ENCODE assay signal across 16 mouse cellular contexts in the genomic region with DNA sequence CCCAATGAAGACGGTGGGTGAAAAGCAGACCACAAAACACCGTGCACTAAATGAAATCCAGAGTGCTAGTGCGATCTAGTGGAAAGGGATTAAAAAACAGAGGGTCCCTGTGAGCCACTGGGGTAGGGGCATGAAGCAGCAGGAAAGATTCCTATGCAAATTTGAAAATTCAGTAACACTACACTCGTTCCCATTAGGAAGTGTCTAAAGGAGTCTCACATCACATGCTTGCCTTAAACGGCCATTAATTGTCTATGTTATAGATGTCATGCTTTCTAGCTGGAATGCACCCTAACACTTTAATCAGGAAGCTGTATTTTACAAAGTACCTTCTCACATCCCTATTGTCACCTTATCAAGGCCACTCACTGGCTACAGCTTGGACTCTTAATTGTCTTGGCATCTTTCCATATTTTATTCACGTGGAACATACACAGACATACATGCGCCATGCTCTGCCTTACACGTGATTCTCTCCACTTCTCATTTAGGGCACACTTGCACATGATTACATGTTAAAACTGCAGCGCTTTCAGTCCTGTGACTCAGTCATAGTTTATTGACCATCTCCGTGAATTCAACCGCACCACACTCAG. TPM values are rescaled to one million over a fixed set of nuclear protein-coding genes. Genes with fewer than 3 reads are reported as not detected.
A peak's percentile ranks its signal among the peaks of the same experiment; 100 is the strongest.
DNase-seq lines count a peak whose midpoint lies in the region; ATAC-seq and TF ChIP-seq lines count a peak whose summit lies in the region.
"Had no signal": no experiment of that assay in that cellular context is flagged by ENCODE, and none has a peak within 500 bp of the region (broad histone marks: within the 10 kb centered on the region; RNA-seq: fewer than 3 reads in every experiment).

No protein-coding gene starts in this region.

- no peak for ATAC-seq in heart, embryonic 13.5 days (ENCODE audit: extremely low read depth, insufficient number of reproducible peaks, low FRiP score, low TSS enrichment)
- ATAC-seq in forebrain, embryonic 12.5 days (ENCODE audit: low FRiP score): peak; percentile 21; the same call in 1 of the 2 replicates
- ATAC-seq in neural tube, embryonic 11.5 days (ENCODE audit: insufficient read depth, low FRiP score, low TSS enrichment): peak; percentile 21; the same call in 1 of the 2 replicates
- no peak for ATAC-seq in CD4-positive, CD25-positive, alpha-beta regulatory T cell, adult 4 months
- ATAC-seq in kidney, embryonic 15.5 days (replicated peaks; ENCODE audit: low FRiP score): no peak

- no peak for DNase-seq in heart, adult 9 months (ENCODE audit: low spot score in 2 of 2)
- no peak for DNase-seq in limb, embryonic 10.5 days (ENCODE audit: low spot score)
- no peak for DNase-seq in neural tube, embryonic 11.5 days (ENCODE audit: low spot score)
- DNase-seq in thymus, adult 2 months: no peak
- DNase-seq: B cell, adult 2 months; cerebellum, postnatal 25 days; kidney, adult 2 months; lung, postnatal 4 days; right cerebral cortex, adult 18-20 months; thymus, postnatal 4 days had no signal

- TF ChIP-seq CTCF in thymus, adult 2 months (IDR thresholded peaks at IDR 0.05; ENCODE audit: borderline replicate concordance, control insufficient read depth, extremely low read depth, insufficient read depth, low read length, poor library complexity): no peak

- H3K36me3 ChIP-seq in heart, embryonic 13.5 days: no peaks in the 10 kb centered on the region
- no peaks in the 10 kb centered on the region for H3K36me3 ChIP-seq in forebrain, embryonic 12.5 days (replicated peaks)
- peaks cover 2% of the 10 kb centered on the region; the same call in 1 of the 2 replicates for H3K36me3 ChIP-seq in limb, embryonic 10.5 days
- no peaks in the 10 kb centered on the region for H3K36me3 ChIP-seq in neural tube, embryonic 11.5 days (ENCODE audit: control insufficient read depth, insufficient read depth, low read length)
- H3K36me3 ChIP-seq in thymus, adult 2 months (ENCODE audit: control insufficient read depth, insufficient read depth, low read length): no peaks in the 10 kb centered on the region
- H3K36me3 ChIP-seq in kidney, embryonic 15.5 days: no peaks in the 10 kb centered on the region
- H3K36me3 ChIP-seq: liver, embryonic 15.5 days had no signal

- H3K4me3 ChIP-seq in heart, embryonic 13.5 days: no peak overlapping the region
- no peak overlapping the region for H3K4me3 ChIP-seq in forebrain, embryonic 12.5 days (replicated peaks)
- H3K4me3 ChIP-seq in limb, embryonic 10.5 days: no peak overlapping the region
- no peak overlapping the region for H3K4me3 ChIP-seq in neural tube, embryonic 11.5 days (ENCODE audit: low read depth, low read length)
- no peak overlapping the region for H3K4me3 ChIP-seq in thymus, adult 2 months (ENCODE audit: control insufficient read depth, insufficient read depth, low read length)
- H3K4me3 ChIP-seq in kidney, embryonic 15.5 days (replicated peaks): no peak overlapping the region
- H3K4me3 ChIP-seq: liver, embryonic 15.5 days; myocyte had no signal

- no peak for TF ChIP-seq POLR2A in thymus, adult 2 months (IDR thresholded peaks at IDR 0.05; ENCODE audit: control insufficient read depth, extremely low read depth, insufficient read depth, low read length, poor library complexity)

- 38% methylated on average over 11 of the region's 11 CpGs for WGBS in heart, embryonic 13.5 days
- 16% methylated on average over 11 of the region's 11 CpGs for WGBS in forebrain, embryonic 12.5 days
- 45% methylated on average over 11 of the region's 11 CpGs for WGBS in limb, embryonic 10.5 days
- 34% methylated on average over 11 of the region's 11 CpGs for WGBS in neural tube, embryonic 11.5 days
- WGBS in thymus, adult 2 months: 88% methylated on average over 11 of the region's 11 CpGs
- WGBS in kidney, embryonic 15.5 days: 47% methylated on average over 11 of the region's 11 CpGs

- H3K9me3 ChIP-seq in heart, embryonic 13.5 days: no peaks in the 10 kb centered on the region
- no peaks in the 10 kb centered on the region for H3K9me3 ChIP-seq in forebrain, embryonic 12.5 days
- H3K9me3 ChIP-seq in limb, embryonic 10.5 days (replicated peaks): no peaks in the 10 kb centered on the region
- H3K9me3 ChIP-seq in neural tube, embryonic 11.5 days (ENCODE audit: control insufficient read depth, low read length): no peaks in the 10 kb centered on the region
- H3K9me3 ChIP-seq in kidney, embryonic 15.5 days (replicated peaks): no peaks in the 10 kb centered on the region
- H3K9me3 ChIP-seq: liver, embryonic 15.5 days had no signal

- no peak overlapping the region for H3K27ac ChIP-seq in heart, embryonic 13.5 days (replicated peaks)
- H3K27ac ChIP-seq in forebrain, embryonic 12.5 days: no peak overlapping the region
- peak overlapping the region; percentile 50; the same call in 1 of the 2 replicates for H3K27ac ChIP-seq in limb, embryonic 10.5 days
- no peak overlapping the region for H3K27ac ChIP-seq in neural tube, embryonic 11.5 days (ENCODE audit: low read depth, low read length)
- H3K27ac ChIP-seq in thymus, adult 2 months (ENCODE audit: control insufficient read depth, insufficient read depth, low read length): no peak overlapping the region
- H3K27ac ChIP-seq in kidney, embryonic 15.5 days: no peak overlapping the region
- H3K27ac ChIP-seq: liver, embryonic 15.5 days had no signal

- 0 out of 2 replicates have a peak, but pooled peaks cover 3% of the 10 kb centered on the region for H3K27me3 ChIP-seq in heart, embryonic 13.5 days (replicated peaks)
- peaks cover 7% of the 10 kb centered on the region; the same call in 1 of the 2 replicates for H3K27me3 ChIP-seq in forebrain, embryonic 12.5 days
- no peaks in the 10 kb centered on the region for H3K27me3 ChIP-seq in limb, embryonic 10.5 days (ENCODE audit: low read depth, poor library complexity, severe bottlenecking)
- no peaks in the 10 kb centered on the region for H3K27me3 ChIP-seq in neural tube, embryonic 11.5 days (ENCODE audit: control insufficient read depth, insufficient read depth, low read length)
- H3K27me3 ChIP-seq in thymus, adult 2 months (ENCODE audit: control insufficient read depth, insufficient read depth, low read length): no peaks in the 10 kb centered on the region
- H3K27me3 ChIP-seq in kidney, embryonic 15.5 days: 0 out of 2 replicates have a peak, but pooled peaks cover 5% of the 10 kb centered on the region
- H3K27me3 ChIP-seq: liver, embryonic 15.5 days had no signal

- H3K4me2 ChIP-seq in heart, embryonic 13.5 days: peak overlapping the region; percentile 35
- H3K4me2 ChIP-seq in forebrain, embryonic 12.5 days: peak overlapping the region; percentile 23
- no peak overlapping the region; the same call in 1 of the 2 replicates for H3K4me2 ChIP-seq in neural tube, embryonic 11.5 days (ENCODE audit: low read depth)
- no peak overlapping the region for H3K4me2 ChIP-seq in kidney, embryonic 15.5 days
- H3K4me2 ChIP-seq: liver, embryonic 15.5 days had no signal

- H3K4me1 ChIP-seq in heart, embryonic 13.5 days: peaks cover 60% of the 10 kb centered on the region
- peaks cover 47% of the 10 kb centered on the region for H3K4me1 ChIP-seq in forebrain, embryonic 12.5 days
- H3K4me1 ChIP-seq in limb, embryonic 10.5 days: peaks cover 53% of the 10 kb centered on the region
- H3K4me1 ChIP-seq in neural tube, embryonic 11.5 days (ENCODE audit: control insufficient read depth, insufficient read depth, low read length): peaks cover 18% of the 10 kb centered on the region
- no peaks in the 10 kb centered on the region for H3K4me1 ChIP-seq in thymus, adult 2 months (replicated peaks; ENCODE audit: control insufficient read depth, insufficient read depth, low read length)
- H3K4me1 ChIP-seq in kidney, embryonic 15.5 days: peaks cover 12% of the 10 kb centered on the region
- H3K4me1 ChIP-seq: liver, embryonic 15.5 days had no signal

- H3K9ac ChIP-seq in heart, embryonic 13.5 days: no peak overlapping the region
- no peak overlapping the region for H3K9ac ChIP-seq in forebrain, embryonic 12.5 days
- no peak overlapping the region for H3K9ac ChIP-seq in neural tube, embryonic 11.5 days (ENCODE audit: low read length)
- no peak overlapping the region for H3K9ac ChIP-seq in kidney, embryonic 15.5 days
- H3K9ac ChIP-seq: liver, embryonic 15.5 days had no signal

RNA-seq across cellular contexts. Expression of gene Sgce, which starts 8.9 kb away (rescaled TPM):
- polyA plus RNA-seq in heart, embryonic 13.5 days (2015; fragmentation: Nextera tagmentation; extraction: Ambion mirVana): 55.9 and 56.9 TPM in 2 replicates
- polyA plus RNA-seq in forebrain, embryonic 12.5 days (2016; fragmentation: Nextera tagmentation; extraction: Ambion mirVana): 57.6 and 59.9 TPM in 2 replicates
- 38.5 and 52.3 TPM in 2 replicates for polyA plus RNA-seq in limb, embryonic 10.5 days (2016; fragmentation: Nextera tagmentation; extraction: Ambion mirVana)
- polyA plus RNA-seq in neural tube, embryonic 11.5 days (2014; fragmentation: Nextera tagmentation; extraction: Ambion mirVana): 55.1 and 57.6 TPM in 2 replicates
- under 1 TPM in 1 of 2 experiments, not detected in 1; 0.15 TPM for polyA plus RNA-seq in CD4-positive, CD25-positive, alpha-beta regulatory T cell, adult 4 months (2017; shearing (Covaris generic))
- polyA plus RNA-seq in thymus, adult 2 months (2012; rRNA removed): 1.6 and 2.7 TPM in 2 replicates
- 46.8 and 48.7 TPM in 2 replicates for polyA plus RNA-seq in kidney, embryonic 15.5 days (2015; fragmentation: Nextera tagmentation; extraction: Ambion mirVana)

RNA-seq across cellular contexts. Expression of gene Peg10, which starts 9.0 kb away (rescaled TPM):
- polyA plus RNA-seq in heart, embryonic 13.5 days (2015; fragmentation: Nextera tagmentation; extraction: Ambion mirVana): 2.5 and 2.6 TPM in 2 replicates
- 9.4 and 12.8 TPM in 2 replicates for polyA plus RNA-seq in forebrain, embryonic 12.5 days (2016; fragmentation: Nextera tagmentation; extraction: Ambion mirVana)
- 32.7 and 33.5 TPM in 2 replicates for polyA plus RNA-seq in limb, embryonic 10.5 days (2016; fragmentation: Nextera tagmentation; extraction: Ambion mirVana)
- 14.8 and 15.4 TPM in 2 replicates for polyA plus RNA-seq in neural tube, embryonic 11.5 days (2014; fragmentation: Nextera tagmentation; extraction: Ambion mirVana)
- polyA plus RNA-seq in CD4-positive, CD25-positive, alpha-beta regulatory T cell, adult 4 months (2017; shearing (Covaris generic)): not detected
- polyA plus RNA-seq in thymus, adult 2 months (2012; rRNA removed): 0.32 TPM in 2 replicates
- polyA plus RNA-seq in kidney, embryonic 15.5 days (2015; fragmentation: Nextera tagmentation; extraction: Ambion mirVana): 4.1 and 4.4 TPM in 2 replicates

Comparison
In these comparisons a context has a peak if more than half of its experiments do, and no peak if none do; other contexts are left out.
1. ATAC-seq: peak in forebrain, embryonic 12.5 days (single experiment) and neural tube, embryonic 11.5 days (single experiment); none in heart, embryonic 13.5 days (single experiment), CD4-positive, CD25-positive, alpha-beta regulatory T cell, adult 4 months (single experiment) and kidney, embryonic 15.5 days (single experiment).
2. H3K4me2 ChIP-seq: peak in heart, embryonic 13.5 days (single experiment) and forebrain, embryonic 12.5 days (single experiment); none in neural tube, embryonic 11.5 days (single experiment) and kidney, embryonic 15.5 days (single experiment).
3. RNA of gene Sgce, which starts 8.9 kb away (polyA plus RNA-seq): 57.6 to 59.9 TPM in forebrain, embryonic 12.5 days, 55.9 to 56.9 TPM in heart, embryonic 13.5 days, 55.1 to 57.6 TPM in neural tube, embryonic 11.5 days, 38.5 to 52.3 TPM in limb, embryonic 10.5 days and 46.8 to 48.7 TPM in kidney, embryonic 15.5 days; 1.6 to 2.7 TPM in thymus, adult 2 months and 0.15 TPM in CD4-positive, CD25-positive, alpha-beta regulatory T cell, adult 4 months; every median in the first group is over 10 times any median in the second.